9 mouse cellular contexts compared by ENCODE assay signal in the genomic region with DNA sequence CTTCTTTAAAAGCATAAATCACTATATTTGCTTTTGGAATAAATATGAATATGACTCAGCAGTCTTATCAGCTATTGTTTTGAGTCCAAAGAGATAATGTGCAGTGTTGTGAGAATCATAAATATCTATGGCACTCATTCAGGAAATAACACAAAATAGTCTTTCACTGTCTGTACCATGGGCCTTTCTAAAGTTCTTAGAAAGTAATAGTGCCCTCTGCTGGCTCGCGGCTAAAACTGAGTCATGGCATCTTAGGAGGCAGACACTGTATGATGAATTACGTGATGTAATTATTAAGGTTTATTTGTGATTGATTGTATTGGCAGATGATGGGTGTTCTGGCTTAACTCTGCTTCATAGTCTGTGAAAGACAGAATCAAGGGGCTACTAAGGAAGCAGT. TPM values are rescaled to one million over a fixed set of nuclear protein-coding genes. Genes with fewer than 3 reads are reported as not detected.
A peak's percentile ranks its signal among the peaks of the same experiment; 100 is the strongest.
DNase-seq lines count a peak whose midpoint lies in the region; ATAC-seq and TF ChIP-seq lines count a peak whose summit lies in the region.
"Had no signal": no experiment of that assay in that cellular context is flagged by ENCODE, and none has a peak within 500 bp of the region (broad histone marks: within the 10 kb centered on the region; RNA-seq: fewer than 3 reads in every experiment).

No protein-coding gene starts in this region.

- TF ChIP-seq CTCF in brain, embryonic 14.5 days (IDR thresholded peaks at IDR 0.05; ENCODE audit: borderline replicate concordance, extremely low read depth, insufficient read depth, insufficient read length) = peak; percentile 62; the same call in 1 of the 2 replicates
- peak; percentile 76 for TF ChIP-seq CTCF in left cerebral cortex, adult 2 months (IDR thresholded peaks at IDR 0.05)

- H3K9ac ChIP-seq in forebrain, embryonic 12.5 days = no peak overlapping the region
- no peak overlapping the region for H3K9ac ChIP-seq in intestine, embryonic 14.5 days (ENCODE audit: low read length)
- H3K9ac ChIP-seq in midbrain, embryonic 14.5 days (replicated peaks; ENCODE audit: low read length) = no peak overlapping the region
- H3K9ac ChIP-seq: liver, embryonic 15.5 days had no signal

- no peaks in the 10 kb centered on the region for H3K36me3 ChIP-seq in forebrain, embryonic 12.5 days (replicated peaks)
- H3K36me3 ChIP-seq in intestine, embryonic 14.5 days (ENCODE audit: control insufficient read depth, insufficient read depth, low read length) = no peaks in the 10 kb centered on the region
- no peaks in the 10 kb centered on the region for H3K36me3 ChIP-seq in midbrain, embryonic 14.5 days (ENCODE audit: control insufficient read depth, insufficient read depth, low read length)
- H3K36me3 ChIP-seq: liver, embryonic 15.5 days had no signal

- H3K27me3 ChIP-seq in forebrain, embryonic 12.5 days = no peaks in the 10 kb centered on the region
- H3K27me3 ChIP-seq in intestine, embryonic 14.5 days (replicated peaks; ENCODE audit: control insufficient read depth, insufficient read depth, low read length) = no peaks in the 10 kb centered on the region
- H3K27me3 ChIP-seq in midbrain, embryonic 14.5 days (ENCODE audit: control insufficient read depth, insufficient read depth, low read length) = no peaks in the 10 kb centered on the region
- H3K27me3 ChIP-seq: liver, embryonic 15.5 days had no signal

- peak; percentile 16 for DNase-seq in ovary, postnatal 14 days (ENCODE audit: low spot score)
- no peak for DNase-seq in ovary, adult 18-20 months (ENCODE audit: low spot score)
- DNase-seq in brain, embryonic 14.5 days (ENCODE audit: low read depth) = peak; percentile 80
- no peak for DNase-seq in intestine, embryonic 14.5 days (ENCODE audit: low spot score)
- DNase-seq in left cerebral cortex, adult 2 months (ENCODE audit: extremely low spot score in 1 of 2, low spot score in 2 of 2) = peak; percentile 27 to 48
- peak; percentile 85 for DNase-seq in midbrain, embryonic 14.5 days
- peak; percentile 3 to 33 for DNase-seq in urinary bladder, postnatal 36 days (ENCODE audit: low spot score in 2 of 2)

- no peak overlapping the region for H3K27ac ChIP-seq in forebrain, embryonic 12.5 days
- H3K27ac ChIP-seq in intestine, embryonic 14.5 days (ENCODE audit: low read depth) = no peak overlapping the region
- H3K27ac ChIP-seq in left cerebral cortex, adult 2 months = no peak overlapping the region
- H3K27ac ChIP-seq in midbrain, embryonic 14.5 days (replicated peaks; ENCODE audit: low read depth, low read length) = no peak overlapping the region
- H3K27ac ChIP-seq: liver, embryonic 15.5 days had no signal

- intact Hi-C loops in left cerebral cortex, adult 2 months (cut with DNase I) = loop anchor here (1.0 kb wide), 1 partner anchor 234 kb away; no protein-coding TSS in a partner anchor

- peak; percentile 57 for ATAC-seq in forebrain, embryonic 12.5 days (ENCODE audit: low FRiP score)
- ATAC-seq in intestine, embryonic 14.5 days (replicated peaks; ENCODE audit: low FRiP score, low TSS enrichment, low read depth) = 0 out of 2 replicates have a peak, but pooled peaks have one; percentile 53
- ATAC-seq in midbrain, embryonic 14.5 days (ENCODE audit: low FRiP score, low TSS enrichment) = peak; percentile 78

- H3K4me3 ChIP-seq in forebrain, embryonic 12.5 days (replicated peaks) = no peak overlapping the region
- no peak overlapping the region for H3K4me3 ChIP-seq in intestine, embryonic 14.5 days (ENCODE audit: low read depth, low read length)
- H3K4me3 ChIP-seq in left cerebral cortex, adult 2 months = no peak overlapping the region
- no peak overlapping the region for H3K4me3 ChIP-seq in midbrain, embryonic 14.5 days (replicated peaks; ENCODE audit: low read depth, low read length)
- H3K4me3 ChIP-seq: liver, embryonic 15.5 days had no signal

- no peak for TF ChIP-seq POLR2A in brain, embryonic 14.5 days (IDR thresholded peaks at IDR 0.05; ENCODE audit: borderline replicate concordance, extremely low read depth, insufficient read depth, insufficient read length, poor library complexity, severe bottlenecking)

- 15% methylated on average over 3 of the region's 3 CpGs for WGBS in forebrain, embryonic 12.5 days
- 15% methylated on average over 3 of the region's 3 CpGs for WGBS in intestine, embryonic 14.5 days
- 16% methylated on average over 3 of the region's 3 CpGs for WGBS in midbrain, embryonic 14.5 days

- H3K4me2 ChIP-seq in forebrain, embryonic 12.5 days = no peak overlapping the region
- no peak overlapping the region for H3K4me2 ChIP-seq in intestine, embryonic 14.5 days (ENCODE audit: low read length)
- H3K4me2 ChIP-seq in midbrain, embryonic 14.5 days (ENCODE audit: low read length) = no peak overlapping the region
- H3K4me2 ChIP-seq: liver, embryonic 15.5 days had no signal

- H3K9me3 ChIP-seq in forebrain, embryonic 12.5 days = no peaks in the 10 kb centered on the region
- no peaks in the 10 kb centered on the region for H3K9me3 ChIP-seq in intestine, embryonic 14.5 days (ENCODE audit: control insufficient read depth, low read length)
- no peaks in the 10 kb centered on the region for H3K9me3 ChIP-seq in midbrain, embryonic 14.5 days (ENCODE audit: control insufficient read depth, low read length)
- H3K9me3 ChIP-seq: liver, embryonic 15.5 days had no signal

- H3K4me1 ChIP-seq in forebrain, embryonic 12.5 days = no peaks in the 10 kb centered on the region
- no peaks in the 10 kb centered on the region for H3K4me1 ChIP-seq in intestine, embryonic 14.5 days (replicated peaks; ENCODE audit: control insufficient read depth, insufficient read depth, low read length)
- no peaks in the 10 kb centered on the region for H3K4me1 ChIP-seq in midbrain, embryonic 14.5 days (ENCODE audit: control insufficient read depth, insufficient read depth, low read length)
- H3K4me1 ChIP-seq: liver, embryonic 15.5 days had no signal

RNA-seq across cellular contexts. Expression of a gene that starts 57.5 kb away (rescaled TPM):
- polyA plus RNA-seq in brain, embryonic 14.5 days (2012; rRNA removed) = 0.69 and 1.5 TPM in 2 replicates
- polyA plus RNA-seq in forebrain, embryonic 12.5 days (2016; fragmentation: Nextera tagmentation; extraction: Ambion mirVana) = 0.42 and 0.52 TPM in 2 replicates
- polyA plus RNA-seq in intestine, embryonic 14.5 days (2014; fragmentation: Nextera tagmentation; extraction: Ambion mirVana) = 4.2 and 5.3 TPM in 2 replicates
- 10 to 100 TPM in 1 of 2 experiments, 1 to 10 TPM in 1; 8.0 to 10.9 TPM for total RNA-seq in left cerebral cortex, adult 2 months (2021)
- polyA plus RNA-seq in midbrain, embryonic 14.5 days (2014; fragmentation: Nextera tagmentation; extraction: Ambion mirVana) = 7.6 and 8.9 TPM in 2 replicates

Comparison
In these comparisons a context has a peak if more than half of its experiments do, and no peak if none do; other contexts are left out.
1. DNase-seq: peak in ovary, postnatal 14 days (single experiment), brain, embryonic 14.5 days (single experiment), left cerebral cortex, adult 2 months (2 of 2), midbrain, embryonic 14.5 days (single experiment) and urinary bladder, postnatal 36 days (2 of 2); none in ovary, adult 18-20 months (single experiment) and intestine, embryonic 14.5 days (single experiment).
2. Peak in every context shown above with its lines, with median percentiles within 50 percentile points of each other: ATAC-seq.